Mouse (Mus musculus) embryonic stem cell, embryonic (primary cell): ENCODE data around the gene Trim6.

Experiments used
- CTCF ChIA-PET, 4 experiments: fragments of 300-600 bp in 2 of 4; fragments of 350-600 bp in 2 of 4; sonication (Branson Sonifier 250); formaldehyde crosslinking; loops; one replicate each; lab custom pipeline; 2022; ENCODE audit warnings: inconsistent platforms in 2 of 4; lab: Charles Lee
- POLR2A ChIA-PET, 4 experiments: fragments of 300-600 bp in 2 of 4; fragments of 350-600 bp in 2 of 4; sonication (Branson Sonifier 250); formaldehyde crosslinking; loops; one replicate each; lab custom pipeline; 2022; ENCODE audit warnings: antibody characterized with exemption in 4 of 4, inconsistent platforms in 1 of 4; lab: Charles Lee

Trim6 gene

DNA sequence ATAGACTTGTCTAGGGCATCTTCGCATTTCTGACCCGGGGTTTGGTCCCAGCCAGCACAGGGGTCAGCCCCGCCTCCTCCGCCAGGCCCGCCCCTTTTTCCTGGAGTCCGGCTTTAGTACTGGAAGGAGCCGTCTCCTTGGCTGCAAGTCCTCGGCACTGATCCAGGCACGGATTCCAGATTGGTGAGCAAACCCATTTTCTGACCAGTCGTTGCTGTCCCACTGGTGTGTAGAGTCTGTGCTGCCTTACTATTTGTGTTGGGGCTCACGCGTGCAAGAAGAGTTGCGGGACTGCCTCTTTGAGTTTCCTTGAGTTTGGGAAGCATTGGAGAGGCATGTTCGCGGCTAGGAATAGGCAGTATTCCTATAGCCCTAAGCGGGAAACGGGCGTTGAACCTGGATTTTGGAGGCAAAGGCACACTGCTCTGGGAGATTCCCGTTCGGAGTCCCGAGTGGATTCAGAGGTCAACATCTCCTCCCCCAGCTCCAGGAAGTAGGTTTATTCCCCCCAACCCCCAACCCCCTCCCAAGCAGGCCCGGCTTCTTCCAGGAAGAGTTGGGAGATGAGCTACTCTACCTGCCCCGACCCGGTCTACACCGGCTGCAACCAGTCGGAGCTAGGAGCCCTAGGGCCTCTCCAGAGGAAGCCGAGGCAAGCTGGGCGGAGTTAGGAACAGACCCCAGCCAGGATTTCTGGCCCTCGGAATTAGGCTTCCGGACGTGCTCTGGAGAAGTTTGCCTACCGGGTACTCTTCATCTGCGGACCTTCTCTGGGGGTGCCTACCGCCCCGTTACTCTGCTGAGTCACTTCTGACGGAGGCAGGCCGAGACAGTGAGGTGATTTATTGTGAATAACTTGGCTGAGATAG is at the start of gene Trim6:
Gene Trim6, plus strand, starts transcription at position 93 of the 869 bp plus-strand sequence.
- POLR2A ChIA-PET = interaction anchor here (0.6 to 4.8 kb wide), 36 partner anchors 9 to 1592 kb away, joined by 3 to 31 read pairs (median 4); partner anchors contain the start of genes Trim34a (in 4 of the 4), Trim12c (in 2 of the 4), Dnhd1 (in 1 of the 4) and Fam160a2 (in 1 of the 4)

DNA sequence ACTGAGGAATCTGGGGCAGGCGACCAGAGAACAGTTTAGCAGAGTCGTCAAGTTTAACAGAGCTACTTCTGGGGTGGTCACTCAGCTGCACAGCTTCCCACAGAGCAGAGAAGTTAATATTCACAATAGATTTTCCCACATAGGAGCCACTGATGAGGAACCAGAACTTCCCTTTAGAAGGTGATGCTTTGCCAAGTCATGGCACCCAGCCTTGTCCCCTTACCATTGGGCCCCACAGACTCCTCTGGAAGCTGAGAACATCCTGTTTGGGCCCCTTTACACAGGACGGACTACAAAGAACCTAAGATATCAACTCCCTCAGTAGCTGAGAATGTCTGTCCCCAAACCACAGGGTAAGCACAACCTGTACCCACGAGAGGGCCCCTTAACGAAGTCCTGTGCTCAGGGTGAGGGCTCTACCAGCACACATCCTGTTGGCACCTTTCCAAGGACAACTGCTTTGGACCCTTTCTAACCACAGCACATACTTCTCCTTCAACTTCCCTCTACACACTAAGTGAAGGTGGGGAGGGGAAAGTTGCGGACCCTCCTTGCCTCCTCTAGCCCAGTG is 48.9 kb upstream of the Trim6 start:
- CTCF ChIA-PET = no interaction called here
- POLR2A ChIA-PET = no interaction called here

More for the DNA sequence above, at the start of gene Trim6:
- CTCF ChIA-PET = interaction anchor here in 1 of 4 experiments (0.7 to 1.5 kb wide), 2 partner anchors 12 to 1432 kb away, joined by 3 read pairs; partner anchors contain the start of gene Dnhd1

GRCm38 (mm10) chr7:104175085-104175484 is 43.5 kb upstream of the Trim6 start:
- ChIA-PET CTCF (no interaction called here), POLR2A (no interaction called here)

GRCm38 (mm10) chr7:104178422-104179054 is 40.1 kb upstream of the Trim6 start:
- ChIA-PET CTCF (no interaction called here), POLR2A (interaction anchor here in 2 of 4 experiments (0.6 to 0.7 kb wide), 2 partner anchors 65 to 219 kb away, joined by 4 to 8 read pairs; no protein-coding TSS in a partner anchor)

DNA sequence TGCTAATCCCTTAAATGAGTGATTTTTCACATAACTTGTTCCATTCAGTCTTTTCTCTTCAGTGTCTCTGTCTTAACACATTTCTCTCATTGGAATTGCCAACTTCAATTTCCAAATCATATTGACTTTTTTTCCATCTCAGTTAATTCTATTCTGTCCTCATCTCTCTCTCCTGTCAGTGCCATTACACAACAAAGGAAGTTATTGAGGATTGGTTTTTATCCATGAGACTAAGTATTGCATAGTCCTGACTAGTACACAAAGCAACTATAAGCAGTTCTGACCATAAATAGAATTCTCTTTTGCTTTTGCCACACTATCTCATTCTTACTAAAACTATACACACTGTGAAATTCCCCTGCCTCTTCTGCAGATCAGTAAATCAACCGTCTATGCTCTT is 39.5 kb upstream of the Trim6 start:
- ChIA-PET CTCF (no interaction called here), POLR2A (no interaction called here)

GRCm38 (mm10) chr7:104183292-104183691 is 35.3 kb upstream of the Trim6 start, which contains the start of gene Olfr648:
Gene Olfr648 (minus strand): TSS chr7:104183392.
- CTCF ChIA-PET = no interaction called here
- POLR2A ChIA-PET = interaction anchor here in 1 of 4 experiments (0.6 kb wide), 1 partner anchor 32 kb away, joined by 4 read pairs; no protein-coding TSS in a partner anchor

GRCm38 (mm10) chr7:104191275-104191674 is 27.3 kb upstream of the Trim6 start:
- POLR2A ChIA-PET = interaction anchor here in 1 of 4 experiments (0.6 kb wide), 1 partner anchor 20 kb away, joined by 5 read pairs; no protein-coding TSS in a partner anchor

DNA sequence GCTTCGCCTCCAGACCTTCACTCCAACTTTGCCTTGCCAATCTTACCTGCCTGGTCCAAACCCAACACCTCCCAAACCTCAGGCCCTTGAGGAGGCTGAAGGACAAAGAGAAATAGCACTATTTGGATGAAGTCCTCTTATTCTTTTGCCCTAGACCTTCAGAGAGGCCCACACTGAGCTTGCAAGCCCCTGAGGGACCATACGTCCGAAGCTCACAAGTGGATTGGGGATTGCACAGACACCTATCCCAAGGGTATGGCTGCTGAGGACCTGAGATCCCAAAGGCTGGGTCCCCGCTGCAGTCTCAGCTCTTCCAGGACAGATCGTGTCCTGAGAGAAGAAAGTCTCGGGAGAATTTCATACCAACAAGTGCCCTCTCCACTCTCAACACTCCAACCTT is 22.7 kb upstream of the Trim6 start, which contains the start of gene Olfr649:
Gene Olfr649, minus strand, starts transcription at position 101 of the 400 bp plus-strand sequence.
- POLR2A ChIA-PET = interaction anchor here in 2 of 4 experiments (1.1 to 1.4 kb wide), 2 partner anchors 24 to 423 kb away, joined by 3 to 7 read pairs; no protein-coding TSS in a partner anchor

More at GRCm38 (mm10) chr7:104191275-104191674, 27.3 kb upstream of the Trim6 start:
- CTCF ChIA-PET = interaction anchor here in 1 of 4 experiments (0.6 kb wide), 1 partner anchor 1418 kb away, joined by 4 read pairs; no protein-coding TSS in a partner anchor

GRCm38 (mm10) chr7:104199822-104200221 is 18.8 kb upstream of the Trim6 start:
- ChIA-PET CTCF (no interaction called here), POLR2A (no interaction called here)

More for the DNA sequence above, 22.7 kb upstream of the Trim6 start, which contains the start of gene Olfr649:
- CTCF ChIA-PET = no interaction called here

- CTCF ChIA-PET = interaction anchor here in 1 of 4 experiments (1.7 kb wide), 1 partner anchor 26 kb away, joined by 4 read pairs; no protein-coding TSS in a partner anchor
These were observed 12.4 kb upstream of the Trim6 start for GRCm38 (mm10) chr7:104206197-104206596.

GRCm38 (mm10) chr7:104216011-104216535 is 2.5 kb upstream of the Trim6 start:
- ChIA-PET POLR2A (interaction anchor here in 2 of 4 experiments (0.6 to 5.5 kb wide), 4 partner anchors 10 to 33 kb away, joined by 3 to 29 read pairs (median 4); partner anchors contain the start of gene Olfr648 (in 1 of the 2)), CTCF (no interaction called here)

More at GRCm38 (mm10) chr7:104206197-104206596, 12.4 kb upstream of the Trim6 start:
- POLR2A ChIA-PET = interaction anchor here in 1 of 4 experiments (1.0 kb wide), 1 partner anchor 16 kb away, joined by 4 read pairs; no protein-coding TSS in a partner anchor

- CTCF ChIA-PET = no interaction called here
- POLR2A ChIA-PET = interaction anchor here in 3 of 4 experiments (0.6 to 5.5 kb wide), 10 partner anchors 9 to 599 kb away, joined by 3 to 29 read pairs (median 4); partner anchors contain the start of genes Trim12c (in 1 of the 3) and Trim34a (in 1 of the 3)
These were observed 712 bp upstream of the Trim6 start for GRCm38 (mm10) chr7:104217881-104218280.

- CTCF ChIA-PET = interaction anchor here in 2 of 4 experiments (1.0 to 1.8 kb wide), 4 partner anchors 10 to 26 kb away, joined by 3 to 4 read pairs (median 4); partner anchors contain the start of genes Trim34a (in 1 of the 2) and Trim6 (in 1 of the 2)
- POLR2A ChIA-PET = interaction anchor here in 3 of 4 experiments (1.0 to 2.3 kb wide), 6 partner anchors 10 to 14 kb away, joined by 3 to 14 read pairs (median 8); partner anchors contain the start of genes Trim34a (in 1 of the 3) and Trim6 (in 1 of the 3)
These were observed 12.6 kb downstream of the Trim6 start for GRCm38 (mm10) chr7:104231203-104231602.

DNA sequence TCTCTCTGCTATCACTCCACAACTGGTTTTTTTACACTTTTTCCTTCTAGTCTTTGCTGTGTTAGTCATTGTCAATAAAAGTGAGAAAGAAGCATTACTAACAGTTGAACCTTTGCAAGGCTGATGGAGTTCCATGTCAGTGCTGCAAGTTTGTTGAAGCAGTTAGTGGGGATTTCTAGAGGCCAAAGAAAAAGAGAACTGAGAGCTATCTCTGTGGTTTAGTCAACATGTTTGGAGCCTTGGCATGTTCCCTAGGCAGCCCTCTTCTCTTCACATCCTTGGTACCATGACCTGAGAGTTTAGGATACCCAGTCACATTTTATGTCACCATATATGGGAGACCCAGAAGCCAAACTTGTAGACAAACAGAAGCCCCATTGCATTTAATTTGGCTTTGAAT is 22.3 kb downstream of the Trim6 start:
- POLR2A ChIA-PET = interaction anchor here in 2 of 4 experiments (0.7 to 1.3 kb wide), 2 partner anchors 21 to 24 kb away, joined by 3 to 4 read pairs; no protein-coding TSS in a partner anchor
- CTCF ChIA-PET = interaction anchor here in 2 of 4 experiments (0.7 to 0.8 kb wide), 2 partner anchors 9 to 19 kb away, joined by 4 to 8 read pairs; no protein-coding TSS in a partner anchor

DNA sequence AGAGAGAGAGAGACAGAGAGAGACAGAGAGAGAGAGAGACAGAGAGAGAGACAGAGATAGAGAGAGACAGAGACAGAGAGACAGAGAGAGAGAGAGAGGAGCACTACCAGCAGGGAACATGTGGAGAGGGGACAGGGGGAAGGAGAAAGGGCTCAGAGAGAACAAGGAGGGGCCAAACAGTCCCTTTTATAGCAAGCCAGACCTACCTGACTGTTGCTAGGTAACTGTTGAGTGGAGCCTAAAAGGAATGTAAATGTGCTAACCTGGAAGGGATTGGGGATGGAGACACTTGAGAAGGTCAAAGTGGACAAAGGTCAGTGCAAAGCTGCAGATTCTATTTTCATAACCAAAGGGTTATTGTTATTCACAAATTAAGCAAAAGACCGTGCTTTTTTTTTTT is 25.0 kb downstream of the Trim6 start:
- CTCF ChIA-PET = interaction anchor here in 3 of 4 experiments (0.6 to 1.4 kb wide), 4 partner anchors 8 to 18 kb away, joined by 3 to 5 read pairs (median 4); no protein-coding TSS in a partner anchor
- POLR2A ChIA-PET = interaction anchor here (0.6 to 2.8 kb wide), 16 partner anchors 8 to 200 kb away, joined by 3 to 20 read pairs (median 4); partner anchors contain the start of gene Trim6 (in 2 of the 4)

- CTCF ChIA-PET = interaction anchor here (0.6 to 1.4 kb wide), 4 partner anchors 9 to 47 kb away, joined by 3 to 5 read pairs (median 4); no protein-coding TSS in a partner anchor
- POLR2A ChIA-PET = interaction anchor here (0.6 to 2.8 kb wide), 17 partner anchors 9 to 679 kb away, joined by 3 to 20 read pairs (median 4); partner anchors contain the start of gene Trim6 (in 2 of the 4)
These were observed 25.9 kb downstream of the Trim6 start, which contains the start of gene Trim34a for GRCm38 (mm10) chr7:104244287-104245181. Gene Trim34a (plus strand): TSS chr7:104244457.
